Mouse (Mus musculus) ES-E14 (cell line): Measurements from ENCODE around the gene Vps35l. TPM values are rescaled to one million over a fixed set of nuclear protein-coding genes. Genes with fewer than 3 reads are reported as not detected.

ENCODE experiments used
- DNase-seq: peaks from one replicate; pipeline ENCODE4 v3.0.0-alpha.2; 2013; ENCODE audit warnings: low read depth, low spot score
- H3K27ac ChIP-seq: 2 replicates; pipeline ENCODE4 v1.5.1; 2012; ENCODE audit warnings: low read depth, mild to moderate bottlenecking, low read length, moderate library complexity, mixed read lengths; ENCODE audit not compliant: poor library complexity, insufficient read depth, severe bottlenecking
- H3K36me3 ChIP-seq: 2 replicates; pipeline ENCODE4 v1.6.1; 2012; ENCODE audit warnings: mild to moderate bottlenecking, low read length, moderate library complexity, mixed read lengths; ENCODE audit not compliant: control insufficient read depth, poor library complexity, insufficient read depth, severe bottlenecking
- H3K4me1 ChIP-seq, 2 experiments: fragments of 150-350 bp in 1 of 2; sonication (generic) in 1 of 2; 2 replicates each; pipeline ENCODE4 v1.6.1; 2012; ENCODE audit warnings: low read length in 2 of 2, mild to moderate bottlenecking in 1 of 2, mixed read lengths in 1 of 2; ENCODE audit not compliant: control insufficient read depth in 2 of 2, insufficient read depth in 2 of 2, poor library complexity in 1 of 2
- H3K4me3 ChIP-seq, 2 experiments: fragments of 150-350 bp in 1 of 2; sonication (generic) in 1 of 2; 2 replicates each; pipeline ENCODE4 v1.5.1; 2012; ENCODE audit warnings: low read length in 2 of 2, low read depth in 1 of 2, mild to moderate bottlenecking in 1 of 2, mixed read lengths in 1 of 2; ENCODE audit not compliant: insufficient read depth in 1 of 2, poor library complexity in 1 of 2, severe bottlenecking in 1 of 2
- H3K9ac ChIP-seq: 2 replicates; pipeline ENCODE4 v1.6.1; 2012; ENCODE audit warnings: low read depth, mild to moderate bottlenecking, low read length, mixed read lengths; ENCODE audit not compliant: poor library complexity, insufficient read depth, severe bottlenecking
- H3K9me3 ChIP-seq: fragments of 150-350 bp; sonication (generic); 2 replicates; pipeline ENCODE4 v1.6.1; 2012; ENCODE audit warnings: low read depth, mild to moderate bottlenecking, low read length; ENCODE audit not compliant: control insufficient read depth, insufficient read depth
- CHD2 ChIP-seq: IDR thresholded peaks from 2 replicates; pipeline ENCODE4 v1.6.1; 2014; ENCODE audit warnings: mild to moderate bottlenecking, low read depth, low read length, inconsistent platforms
- HCFC1 ChIP-seq: IDR thresholded peaks from 2 replicates; pipeline ENCODE4 v1.6.1; 2012; ENCODE audit warnings: low read length, inconsistent platforms, borderline replicate concordance; ENCODE audit not compliant: insufficient read depth
- MAFK ChIP-seq: IDR thresholded peaks from 2 replicates; pipeline ENCODE4 v1.6.1; 2014; ENCODE audit warnings: mild to moderate bottlenecking, low read depth, low read length, inconsistent platforms; ENCODE audit not compliant: insufficient read depth
- ZC3H11A ChIP-seq: IDR thresholded peaks from 2 replicates; pipeline ENCODE4 v1.6.1; 2012; ENCODE audit warnings: low read depth, mild to moderate bottlenecking, inconsistent platforms, low read length, borderline replicate concordance
- ZNF384 ChIP-seq: IDR thresholded peaks from 2 replicates; pipeline ENCODE4 v1.6.1; 2012; ENCODE audit warnings: low read depth, low read length, inconsistent platforms
- in situ Hi-C, 2 experiments: fragments of 600-800 bp; cut with MboI; formaldehyde crosslinking; loops; one replicate each; pipeline ENCODE4 v1.15.1; 2025; ENCODE audit warnings: low sequenced_read_pairs in 2 of 2, inconsistent platforms in 1 of 2; ENCODE audit not compliant: unreplicated experiment in 2 of 2
- total RNA-seq: library from RNA; depleted of rRNA; stranded (reverse); fragments of 300-350 nt; gene quantifications from 2 replicates; pipeline ENCODE4 v1.2.3, GENCODE M21; 2012

Vps35l gene
- total RNA-seq, 1 experiment = 36.8 TPM

DNA sequence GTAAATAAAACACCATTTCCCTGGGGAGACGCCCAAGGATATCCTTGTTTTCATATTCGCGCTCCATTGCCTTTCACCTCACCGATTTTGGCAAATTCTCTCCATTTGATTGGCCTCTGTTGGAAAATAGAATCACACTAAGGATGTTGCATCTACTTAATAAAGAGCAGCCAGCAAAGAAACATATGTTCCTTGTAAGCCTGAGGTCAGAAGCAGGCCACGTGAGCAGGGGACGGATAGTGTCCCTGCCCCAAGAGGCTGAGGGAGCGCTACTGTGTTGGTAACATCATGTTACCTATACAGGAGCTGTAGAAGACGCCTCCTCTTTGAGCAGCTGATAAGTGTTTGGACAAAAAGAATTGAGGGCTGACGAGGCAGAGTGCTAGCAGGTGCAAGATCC lies 36.5 kb downstream of the Vps35l start:
- peaks cover 10% of the 10 kb centered on the region; the same call in 1 of the 2 replicates for H3K36me3 ChIP-seq

GRCm38 (mm10) chr7:118777598-118778394 lies 37.8 kb downstream of the Vps35l start:
- in situ Hi-C loops = no loop called here

More for the DNA sequence above, 36.5 kb downstream of the Vps35l start:
- H3K9ac ChIP-seq = no peak overlapping the region
- H3K4me1 ChIP-seq = 0 out of 4 replicates have a peak, but pooled peaks cover 0 to 2% of the 10 kb centered on the region in 2 experiments
- TF ChIP-seq CHD2 (no peak), ZC3H11A (no peak), ZNF384 (no peak), HCFC1 (no peak), MAFK (no peak)
- no peak for DNase-seq
- in situ Hi-C loops = no loop called here
- H3K27ac ChIP-seq = no peak overlapping the region
- H3K9me3 ChIP-seq = no peaks in the 10 kb centered on the region
- H3K4me3 ChIP-seq = no peak overlapping the region

DNA sequence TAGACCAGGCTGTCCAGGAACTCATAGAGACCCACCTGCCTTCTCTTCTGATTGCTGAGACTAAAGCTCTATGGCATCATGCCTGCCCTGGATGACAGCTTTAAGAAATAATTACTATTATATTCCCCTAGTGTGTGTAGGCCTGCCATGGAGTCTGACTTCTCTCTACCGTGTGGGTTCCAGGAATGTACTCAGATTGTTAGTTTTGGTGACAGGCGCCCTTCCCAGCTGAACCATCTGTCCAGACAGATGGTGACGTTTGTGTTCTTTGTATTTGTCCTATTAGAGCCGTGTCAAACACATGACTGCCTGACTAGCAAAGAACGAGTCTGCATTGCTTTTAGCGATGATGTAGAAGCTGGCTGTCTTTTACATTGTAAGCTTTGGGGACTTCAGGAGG lies 38.5 kb downstream of the Vps35l start:
- Histone ChIP-seq H3K27ac (no peak overlapping the region), H3K36me3 (peaks cover 9% of the 10 kb centered on the region; the same call in 1 of the 2 replicates), H3K9ac (no peak overlapping the region), H3K9me3 (no peaks in the 10 kb centered on the region), H3K4me1 (0 out of 4 replicates have a peak, but pooled peaks cover 0 to 2% of the 10 kb centered on the region in 2 experiments), H3K4me3 (no peak overlapping the region)
- DNase-seq = no peak
- TF ChIP-seq CHD2 (no peak), MAFK (no peak), ZNF384 (no peak)
- in situ Hi-C loops = no loop called here

More at GRCm38 (mm10) chr7:118777598-118778394, 37.8 kb downstream of the Vps35l start:
- 0 out of 4 replicates have a peak, but pooled peaks cover 0 to 2% of the 10 kb centered on the region in 2 experiments for H3K4me1 ChIP-seq
- H3K9ac ChIP-seq = no peak overlapping the region
- TF ChIP-seq ZNF384 = no peak
- TF ChIP-seq ZC3H11A = no peak
- TF ChIP-seq HCFC1 = no peak
- no peak for TF ChIP-seq CHD2
- no peak for TF ChIP-seq MAFK
- DNase-seq = no peak
- H3K9me3 ChIP-seq = no peaks in the 10 kb centered on the region
- peaks cover 10% of the 10 kb centered on the region; the same call in 1 of the 2 replicates for H3K36me3 ChIP-seq
- no peak overlapping the region for H3K27ac ChIP-seq
- no peak overlapping the region for H3K4me3 ChIP-seq

- in situ Hi-C loops = no loop called here
- Histone ChIP-seq H3K9me3 (no peaks in the 10 kb centered on the region), H3K36me3 (peaks cover 2% of the 10 kb centered on the region; the same call in 1 of the 2 replicates), H3K9ac (no peak overlapping the region), H3K4me3 (no peak overlapping the region), H3K27ac (no peak overlapping the region), H3K4me1 (no peaks in the 10 kb centered on the region)
- TF ChIP-seq CHD2 (no peak), MAFK (no peak), ZC3H11A (no peak), ZNF384 (no peak), HCFC1 (no peak)
- DNase-seq = no peak
These were observed 43.4 kb downstream of the Vps35l start for GRCm38 (mm10) chr7:118783305-118784001.
